Mouse (Mus musculus) midbrain, embryonic 12.5 days (tissue): ENCODE measurements around the gene Sys1. TPM values are rescaled to one million over a fixed set of nuclear protein-coding genes. Genes with fewer than 3 reads are reported as not detected.

ENCODE experiments used
- ATAC-seq: fragments of 200-750 bp; cut with Nextera tagmentation; 2 replicates; pipeline ENCODE4 v1.8.0; 2017; ENCODE audit warnings: low read depth, moderate TSS enrichment, moderate library complexity; ENCODE audit not compliant: low FRiP score
- H3K27ac ChIP-seq: fragments of 300-500 bp; sonication (generic); replicated peaks from 2 replicates; pipeline ENCODE4 v1.5.1; 2016; ENCODE audit warnings: mild to moderate bottlenecking
- H3K27me3 ChIP-seq: fragments of 300-500 bp; sonication (generic); 2 replicates; pipeline ENCODE4 v1.6.1; 2016; ENCODE audit warnings: mild to moderate bottlenecking
- H3K36me3 ChIP-seq: fragments of 300-500 bp; sonication (generic); 2 replicates; pipeline ENCODE4 v1.6.1; 2016
- H3K4me1 ChIP-seq: fragments of 300-500 bp; sonication (generic); 2 replicates; pipeline ENCODE4 v1.6.1; 2016
- H3K4me2 ChIP-seq: fragments of 300-500 bp; sonication (generic); replicated peaks from 2 replicates; pipeline ENCODE4 v1.6.1; 2016; ENCODE audit warnings: mild to moderate bottlenecking, moderate library complexity
- H3K4me3 ChIP-seq: fragments of 300-500 bp; sonication (generic); 2 replicates; pipeline ENCODE4 v1.5.1; 2016; ENCODE audit warnings: mild to moderate bottlenecking
- H3K9ac ChIP-seq: fragments of 300-500 bp; sonication (generic); replicated peaks from 2 replicates; pipeline ENCODE4 v1.6.1; 2016; ENCODE audit warnings: mild to moderate bottlenecking, moderate library complexity
- H3K9me3 ChIP-seq: fragments of 300-500 bp; sonication (generic); 2 replicates; pipeline ENCODE4 v1.6.1; 2016; ENCODE audit warnings: mild to moderate bottlenecking
- WGBS: fragments of 180-500 bp; shearing (Covaris S2); methylation state at CpG from one replicate; pipeline ENCODE4 v1.1.7; 2016; 5-methylcytosine and 5-hydroxymethylcytosine counted together
- polyA plus RNA-seq: library from polyadenylated mRNA; unstranded; fragments of >200 nt; fragmentation: Nextera tagmentation; extraction: Ambion mirVana; gene quantifications from 2 replicates; pipeline ENCODE4 v1.2.1, GENCODE M21; 2016

Sys1 gene
- polyA plus RNA-seq, result 68.8 and 69.6 TPM in 2 replicates

DNA sequence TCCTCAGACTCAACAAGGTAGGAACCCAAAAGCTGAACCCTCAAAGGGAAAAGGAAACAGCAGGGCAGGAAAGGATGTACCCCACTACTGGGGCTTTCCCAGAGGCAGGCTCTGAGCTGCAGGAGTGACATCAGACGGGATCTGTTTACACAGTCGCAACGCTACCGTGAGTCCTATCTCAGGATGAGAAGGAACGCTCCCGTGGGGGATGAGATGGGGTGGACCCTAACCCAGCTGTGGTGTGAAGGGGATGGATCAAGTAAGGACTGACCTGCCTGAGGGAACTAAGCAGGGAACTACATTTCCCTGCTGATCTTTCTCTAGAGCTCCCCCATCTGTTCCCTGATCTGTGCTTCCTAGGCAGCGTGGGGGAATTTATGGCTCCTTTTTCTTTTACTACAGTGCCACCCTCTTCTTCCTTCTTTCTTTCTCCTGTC, at the start of gene Sys1:
Sys1 (plus strand) TSS at position 101 of the 437 bp plus-strand sequence.
- no peak for ATAC-seq
- Histone ChIP-seq H3K4me1 (peaks cover 14% of the 10 kb centered on the region), H3K27me3 (no peaks in the 10 kb centered on the region), H3K27ac (no peak within 1 kb of the TSS), H3K4me2 (peak within 1 kb of the TSS; percentile 29), H3K4me3 (no peak within 1 kb of the TSS), H3K9me3 (no peaks in the 10 kb centered on the region), H3K9ac (peak within 1 kb of the TSS; percentile 34; the same call in 1 of the 2 replicates), H3K36me3 (no peaks in the 10 kb centered on the region)
- WGBS, result 3% methylated on average over 7 of the region's 7 CpGs

DNA sequence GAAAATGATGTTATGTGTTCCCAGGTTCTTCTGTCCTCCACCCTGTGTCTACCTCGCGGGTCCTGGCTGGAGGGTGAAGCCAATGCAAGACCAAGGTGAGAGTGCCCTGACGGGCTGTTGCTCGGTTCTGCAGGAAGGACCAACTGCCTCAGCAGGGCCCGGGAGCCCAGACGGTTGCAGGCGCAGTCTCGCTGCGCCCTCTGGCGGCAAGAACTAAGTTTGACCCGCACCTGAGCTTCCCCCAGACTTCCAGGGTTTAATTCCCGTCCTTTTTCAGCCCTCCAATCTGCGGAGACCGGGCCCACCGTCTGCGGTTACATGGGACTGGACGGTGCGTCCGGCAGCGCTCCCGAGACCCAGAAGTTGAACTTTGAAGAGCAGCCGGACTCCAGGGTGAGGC, 49.1 kb upstream of the Sys1 start:
- H3K4me2 ChIP-seq, result no peak overlapping the region
- ATAC-seq, result no peak; the same call in 1 of the 2 replicates
- 1% methylated on average over 22 of the region's 22 CpGs for WGBS

DNA sequence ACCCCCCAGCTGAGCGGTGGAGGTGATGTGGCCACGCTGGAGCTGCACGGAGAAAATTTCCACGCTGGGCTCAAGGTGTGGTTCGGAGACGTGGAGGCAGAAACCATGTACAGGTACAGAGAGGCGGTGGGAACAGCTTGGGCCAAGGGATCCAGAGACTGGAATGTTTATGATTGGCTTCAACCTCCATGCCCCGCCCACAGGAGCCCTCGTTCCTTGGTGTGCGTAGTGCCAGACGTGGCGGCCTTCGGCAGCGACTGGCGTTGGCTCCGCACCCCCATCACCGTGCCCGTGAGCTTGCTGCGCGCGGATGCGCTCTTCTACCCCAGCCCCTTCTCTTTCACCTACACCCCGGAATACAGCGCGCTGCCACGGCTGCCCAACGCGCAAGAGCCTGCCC, 42.6 kb upstream of the Sys1 start:
- Histone ChIP-seq H3K9ac (no peak overlapping the region), H3K4me2 (peak overlapping the region; percentile 30), H3K27me3 (peaks cover 41% of the 10 kb centered on the region), H3K4me1 (no peaks in the 10 kb centered on the region), H3K9me3 (no peaks in the 10 kb centered on the region), H3K4me3 (peak overlapping the region; percentile 6; the same call in 1 of the 2 replicates), H3K27ac (no peak overlapping the region), H3K36me3 (no peaks in the 10 kb centered on the region)
- WGBS, result 34% methylated on average over 27 of the region's 28 CpGs
- ATAC-seq, result no peak

More for the DNA sequence above, 49.1 kb upstream of the Sys1 start:
- Histone ChIP-seq H3K9ac (no peak overlapping the region), H3K27me3 (peaks cover 83% of the 10 kb centered on the region), H3K4me1 (peaks cover 10% of the 10 kb centered on the region), H3K9me3 (no peaks in the 10 kb centered on the region), H3K4me3 (no peak overlapping the region), H3K27ac (no peak overlapping the region), H3K36me3 (no peaks in the 10 kb centered on the region)

DNA sequence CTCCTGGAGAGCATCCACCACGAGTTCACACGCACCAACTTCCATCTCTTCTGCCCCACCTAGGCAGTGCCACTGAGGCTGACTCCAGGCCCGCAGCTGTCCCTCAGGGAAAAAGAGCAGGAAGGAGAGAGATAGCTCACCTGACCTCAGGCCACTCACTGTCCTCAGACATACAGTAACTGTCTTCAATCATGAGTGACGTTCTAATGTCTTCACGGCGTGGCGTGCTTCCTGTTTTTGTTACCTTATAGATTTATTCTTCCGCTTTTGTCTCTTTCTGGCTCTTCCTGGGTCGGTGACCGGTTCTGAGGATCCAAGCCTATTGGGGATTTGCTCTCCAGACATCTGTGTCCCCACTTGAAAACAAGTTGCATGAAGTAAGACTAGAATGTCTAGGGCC, 42.2 kb upstream of the Sys1 start:
- 75% methylated on average over 10 of the region's 10 CpGs for WGBS
- no peak overlapping the region for H3K9ac ChIP-seq
- no peak overlapping the region for H3K27ac ChIP-seq
- H3K9me3 ChIP-seq, result no peaks in the 10 kb centered on the region
- H3K4me2 ChIP-seq, result peak overlapping the region; percentile 30
- no peaks in the 10 kb centered on the region for H3K4me1 ChIP-seq
- ATAC-seq, result no peak
- peaks cover 37% of the 10 kb centered on the region for H3K27me3 ChIP-seq
- no peaks in the 10 kb centered on the region for H3K36me3 ChIP-seq
- H3K4me3 ChIP-seq, result peak overlapping the region; percentile 6; the same call in 1 of the 2 replicates

DNA sequence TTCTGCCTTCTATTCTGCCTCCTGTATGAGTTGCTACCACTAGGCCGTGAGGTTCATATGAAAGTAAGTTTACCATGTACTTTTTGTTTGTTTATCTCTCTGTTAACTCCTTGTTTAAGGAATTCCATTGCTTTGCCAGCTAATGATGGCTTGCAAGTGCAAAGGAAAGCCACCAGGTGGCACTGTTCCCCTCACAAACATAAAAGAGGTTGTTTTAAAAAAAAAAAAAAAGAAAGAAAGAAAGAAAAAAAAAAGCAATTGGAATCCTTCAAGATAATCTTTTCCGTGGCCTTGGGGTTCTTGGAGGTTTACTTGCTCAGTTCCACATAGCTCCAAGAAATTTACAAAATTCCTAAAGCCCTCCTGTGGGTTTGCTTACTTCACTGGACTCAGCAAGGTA, 39.6 kb upstream of the Sys1 start:
- ATAC-seq, result no peak
- H3K27me3 ChIP-seq, result peaks cover 22% of the 10 kb centered on the region
- no peaks in the 10 kb centered on the region for H3K9me3 ChIP-seq
- no peak overlapping the region for H3K27ac ChIP-seq
- no peak overlapping the region for H3K4me3 ChIP-seq
- H3K4me1 ChIP-seq, result no peaks in the 10 kb centered on the region
- 2% methylated on average over 2 of the region's 2 CpGs for WGBS
- no peak overlapping the region for H3K4me2 ChIP-seq
- H3K36me3 ChIP-seq, result no peaks in the 10 kb centered on the region
- H3K9ac ChIP-seq, result no peak overlapping the region

DNA sequence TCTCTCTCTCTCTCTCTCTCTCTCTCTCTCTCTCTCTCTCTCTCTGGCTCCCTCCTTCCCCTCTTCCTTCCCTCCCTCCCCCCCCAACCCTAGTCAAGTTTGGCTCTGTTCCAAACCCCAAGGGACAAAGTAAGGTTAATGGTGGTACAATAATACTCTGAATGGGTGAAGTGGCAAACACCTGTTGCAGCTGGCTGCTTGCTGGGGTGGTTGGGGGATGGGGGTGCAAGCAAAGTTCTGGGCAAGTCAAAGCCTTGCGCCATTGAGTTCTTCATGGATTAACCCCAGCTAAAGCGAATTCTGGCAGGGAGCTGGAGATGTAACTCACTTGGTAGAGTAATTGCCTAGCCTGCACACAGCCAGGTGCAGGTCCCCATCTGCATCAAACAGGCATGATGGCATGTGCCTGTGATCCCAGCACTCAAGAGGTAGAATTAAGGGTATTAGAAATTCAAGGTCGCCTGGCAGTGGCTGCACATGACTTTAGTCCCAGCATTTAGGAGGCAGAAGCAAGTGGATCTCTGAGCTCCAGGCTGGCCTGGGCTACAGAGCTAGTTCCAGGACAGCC, 38.4 kb upstream of the Sys1 start:
- H3K4me2 ChIP-seq, result no peak overlapping the region
- no peak for ATAC-seq
- H3K27ac ChIP-seq, result no peak overlapping the region
- H3K9ac ChIP-seq, result no peak overlapping the region
- whole genome bisulfite sequencing, result 27% methylated on average over 3 of the region's 3 CpGs
- H3K36me3 ChIP-seq, result no peaks in the 10 kb centered on the region
- no peak overlapping the region for H3K4me3 ChIP-seq
- peaks cover 17% of the 10 kb centered on the region for H3K27me3 ChIP-seq
- no peaks in the 10 kb centered on the region for H3K4me1 ChIP-seq
- H3K9me3 ChIP-seq, result no peaks in the 10 kb centered on the region

DNA sequence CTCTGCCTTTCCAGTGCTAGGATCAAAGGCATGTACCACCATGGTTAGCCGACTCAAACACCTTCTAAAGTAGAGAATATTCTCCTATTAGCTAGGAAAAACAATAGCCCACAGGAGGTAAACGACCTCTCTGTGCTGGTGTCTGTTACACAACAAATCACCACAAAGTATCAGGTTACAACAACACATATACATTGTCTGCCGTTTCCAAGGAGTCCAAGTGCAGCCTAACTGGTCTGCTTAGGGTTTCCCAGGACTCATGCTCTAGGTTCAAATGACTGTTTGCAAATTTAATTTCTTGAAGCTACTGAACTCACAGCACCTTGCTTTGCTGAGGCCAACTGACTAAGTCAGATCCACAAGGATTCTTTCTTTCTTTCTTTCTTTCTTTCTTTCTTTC, 37.3 kb upstream of the Sys1 start:
- 9% methylated on average over 3 of the region's 3 CpGs for WGBS
- 0 out of 2 replicates have a peak, but pooled peaks cover 2% of the 10 kb centered on the region for H3K9me3 ChIP-seq
- H3K27ac ChIP-seq, result no peak overlapping the region
- H3K36me3 ChIP-seq, result no peaks in the 10 kb centered on the region
- H3K27me3 ChIP-seq, result peaks cover 6% of the 10 kb centered on the region
- no peak overlapping the region for H3K4me3 ChIP-seq
- no peak for ATAC-seq
- H3K4me1 ChIP-seq, result no peaks in the 10 kb centered on the region
- no peak overlapping the region for H3K9ac ChIP-seq
- H3K4me2 ChIP-seq, result no peak overlapping the region

DNA sequence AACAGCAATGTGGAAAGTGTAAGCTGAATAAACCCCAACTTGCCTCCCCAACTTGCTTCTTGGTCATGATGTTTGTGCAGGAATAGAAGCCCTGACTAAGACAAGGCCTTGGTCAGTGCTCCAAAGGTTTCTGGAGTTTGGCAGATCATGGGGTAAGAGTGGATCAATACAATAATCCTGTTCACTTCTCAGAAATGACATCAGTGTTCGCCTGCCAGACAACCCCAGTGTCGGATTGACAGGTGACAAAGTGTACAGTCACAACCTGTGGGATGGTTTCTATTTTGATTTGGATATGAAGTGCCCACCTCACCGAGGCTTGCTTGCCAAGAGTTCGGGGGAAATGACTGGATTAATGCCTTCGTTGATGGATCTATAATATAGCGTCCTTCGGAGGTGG, 35.5 kb upstream of the Sys1 start:
- H3K4me1 ChIP-seq, result no peaks in the 10 kb centered on the region
- 0 out of 2 replicates have a peak, but pooled peaks cover 2% of the 10 kb centered on the region for H3K9me3 ChIP-seq
- no peaks in the 10 kb centered on the region; the same call in 1 of the 2 replicates for H3K27me3 ChIP-seq
- no peak overlapping the region for H3K27ac ChIP-seq
- no peak overlapping the region for H3K9ac ChIP-seq
- 88% methylated on average over 7 of the region's 7 CpGs for WGBS
- ATAC-seq, result no peak
- no peak overlapping the region for H3K4me2 ChIP-seq
- H3K4me3 ChIP-seq, result no peak overlapping the region
- H3K36me3 ChIP-seq, result no peaks in the 10 kb centered on the region

DNA sequence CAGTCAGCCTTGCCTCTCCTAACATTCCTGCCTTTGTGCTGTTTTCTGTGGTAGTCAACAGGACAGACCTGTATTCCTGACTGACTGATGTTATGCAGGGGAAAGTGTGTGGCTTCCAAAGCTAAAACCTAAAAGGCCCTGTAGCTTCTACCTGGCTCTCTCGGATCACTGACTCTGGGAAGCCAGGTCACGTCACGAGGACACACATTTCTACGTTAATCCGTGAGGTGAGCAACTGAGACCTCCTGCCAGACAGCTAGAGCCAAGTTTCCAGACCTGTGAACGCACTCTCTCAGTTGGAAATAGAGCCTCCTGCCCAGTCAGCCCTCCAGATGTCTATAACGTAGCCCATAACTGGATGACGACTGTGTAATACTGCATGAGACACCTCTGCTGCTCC, 34.8 kb upstream of the Sys1 start:
- H3K4me1 ChIP-seq, result no peaks in the 10 kb centered on the region
- H3K27me3 ChIP-seq, result no peaks in the 10 kb centered on the region
- no peak overlapping the region for H3K4me2 ChIP-seq
- H3K4me3 ChIP-seq, result no peak overlapping the region
- no peak overlapping the region for H3K9ac ChIP-seq
- WGBS, result 81% methylated on average over 8 of the region's 8 CpGs
- H3K36me3 ChIP-seq, result no peaks in the 10 kb centered on the region
- H3K27ac ChIP-seq, result no peak overlapping the region
- no peak for ATAC-seq
- 0 out of 2 replicates have a peak, but pooled peaks cover 2% of the 10 kb centered on the region for H3K9me3 ChIP-seq

DNA sequence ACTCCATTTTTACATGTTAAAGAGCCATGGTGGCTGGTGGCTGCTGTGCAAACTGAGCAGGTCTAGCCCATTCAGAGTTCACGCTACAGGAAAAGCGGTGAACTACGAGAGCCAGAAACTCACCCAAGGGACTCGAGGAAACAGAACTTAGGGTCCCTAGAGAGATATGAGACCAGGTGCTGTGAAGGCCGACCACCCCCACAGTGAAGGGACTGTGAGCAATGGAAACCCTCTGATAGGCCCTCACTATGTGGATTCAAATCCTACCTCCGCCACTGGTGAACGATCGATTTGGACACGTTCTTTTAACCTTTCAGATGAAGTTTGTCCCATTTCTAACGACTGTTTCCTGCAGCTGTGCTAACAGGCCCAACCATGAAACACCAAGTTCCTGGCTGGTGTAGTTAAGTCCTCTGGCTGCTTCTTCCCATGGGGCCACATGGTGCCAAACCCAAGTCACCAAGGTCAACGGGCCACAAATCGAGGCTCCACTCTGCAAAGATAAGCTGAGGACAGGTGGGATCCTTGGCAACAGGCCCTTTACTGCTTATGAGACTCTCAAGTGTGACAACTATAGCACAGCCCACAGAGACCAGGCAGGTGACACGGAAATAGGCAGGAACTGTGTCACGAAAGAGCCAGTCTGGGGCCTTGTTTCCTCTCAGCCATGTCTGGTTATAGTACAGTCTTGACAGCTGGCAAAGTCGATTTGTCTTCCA, 33.9 kb upstream of the Sys1 start:
- Histone ChIP-seq H3K27ac (no peak overlapping the region), H3K4me1 (no peaks in the 10 kb centered on the region), H3K36me3 (no peaks in the 10 kb centered on the region), H3K9me3 (0 out of 2 replicates have a peak, but pooled peaks cover 2% of the 10 kb centered on the region), H3K4me2 (no peak overlapping the region), H3K9ac (no peak overlapping the region), H3K27me3 (no peaks in the 10 kb centered on the region), H3K4me3 (no peak overlapping the region)
- ATAC-seq, result no peak
- WGBS, result 91% methylated on average over 15 of the region's 15 CpGs

DNA sequence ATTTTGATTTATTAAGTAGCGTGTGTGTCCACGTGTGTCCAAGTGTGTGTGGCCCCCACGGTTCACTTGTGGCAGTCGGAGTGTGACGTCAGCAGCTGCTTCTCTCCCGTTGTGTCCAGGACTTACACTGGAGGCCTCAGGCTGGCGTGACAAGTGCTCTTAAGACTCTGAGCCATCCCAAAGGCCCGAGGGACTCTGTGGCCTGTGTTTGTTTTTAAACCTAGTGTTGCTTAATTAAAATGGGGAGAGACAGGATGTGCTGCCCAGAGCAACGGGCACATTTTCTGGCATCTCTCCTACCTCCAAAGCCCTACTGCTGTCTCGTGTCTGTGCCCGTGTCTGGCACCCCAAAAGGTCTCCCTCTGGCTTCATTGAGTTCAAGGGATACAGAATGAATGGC, 33.3 kb upstream of the Sys1 start:
- H3K4me2 ChIP-seq, result no peak overlapping the region
- H3K27ac ChIP-seq, result no peak overlapping the region
- no peaks in the 10 kb centered on the region for H3K36me3 ChIP-seq
- no peaks in the 10 kb centered on the region for H3K27me3 ChIP-seq
- ATAC-seq, result no peak
- no peak overlapping the region for H3K4me3 ChIP-seq
- 0 out of 2 replicates have a peak, but pooled peaks cover 2% of the 10 kb centered on the region for H3K9me3 ChIP-seq
- H3K9ac ChIP-seq, result no peak overlapping the region
- 92% methylated on average over 11 of the region's 11 CpGs for WGBS
- H3K4me1 ChIP-seq, result no peaks in the 10 kb centered on the region

DNA sequence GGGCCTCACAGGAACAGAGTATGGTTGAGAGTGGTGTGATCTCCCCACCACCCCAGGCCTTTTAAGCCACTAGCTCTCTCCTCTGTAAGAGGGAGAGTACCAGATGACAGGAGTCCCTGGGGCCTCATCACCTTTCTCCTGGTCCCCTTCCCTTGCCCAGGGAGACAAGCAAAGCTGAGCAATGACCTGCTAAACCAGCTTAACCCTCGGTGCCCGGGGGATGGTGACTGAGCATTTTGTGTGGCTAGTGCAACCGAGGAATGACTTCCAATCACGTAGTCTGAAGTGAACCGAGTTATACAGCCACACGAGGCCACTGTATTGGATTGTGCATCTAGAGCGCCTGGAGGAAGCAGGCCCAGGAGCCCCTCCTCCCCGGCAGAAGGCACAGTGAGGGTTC, 32.4 kb upstream of the Sys1 start:
- no peak overlapping the region for H3K9ac ChIP-seq
- 85% methylated on average over 8 of the region's 8 CpGs for WGBS
- no peak overlapping the region for H3K4me3 ChIP-seq
- H3K4me2 ChIP-seq, result no peak overlapping the region
- ATAC-seq, result no peak
- H3K4me1 ChIP-seq, result no peaks in the 10 kb centered on the region
- H3K27me3 ChIP-seq, result no peaks in the 10 kb centered on the region
- no peak overlapping the region for H3K27ac ChIP-seq
- H3K9me3 ChIP-seq, result 0 out of 2 replicates have a peak, but pooled peaks cover 2% of the 10 kb centered on the region
- H3K36me3 ChIP-seq, result no peaks in the 10 kb centered on the region
